Mouse (Mus musculus): Measurements from ENCODE around the gene Olfr750. TPM values are rescaled to one million over a fixed set of nuclear protein-coding genes. Genes with fewer than 3 reads are reported as not detected.

Olfr750 gene
- total RNA-seq, 2 experiments from 2014 or later: not detected

DNA sequence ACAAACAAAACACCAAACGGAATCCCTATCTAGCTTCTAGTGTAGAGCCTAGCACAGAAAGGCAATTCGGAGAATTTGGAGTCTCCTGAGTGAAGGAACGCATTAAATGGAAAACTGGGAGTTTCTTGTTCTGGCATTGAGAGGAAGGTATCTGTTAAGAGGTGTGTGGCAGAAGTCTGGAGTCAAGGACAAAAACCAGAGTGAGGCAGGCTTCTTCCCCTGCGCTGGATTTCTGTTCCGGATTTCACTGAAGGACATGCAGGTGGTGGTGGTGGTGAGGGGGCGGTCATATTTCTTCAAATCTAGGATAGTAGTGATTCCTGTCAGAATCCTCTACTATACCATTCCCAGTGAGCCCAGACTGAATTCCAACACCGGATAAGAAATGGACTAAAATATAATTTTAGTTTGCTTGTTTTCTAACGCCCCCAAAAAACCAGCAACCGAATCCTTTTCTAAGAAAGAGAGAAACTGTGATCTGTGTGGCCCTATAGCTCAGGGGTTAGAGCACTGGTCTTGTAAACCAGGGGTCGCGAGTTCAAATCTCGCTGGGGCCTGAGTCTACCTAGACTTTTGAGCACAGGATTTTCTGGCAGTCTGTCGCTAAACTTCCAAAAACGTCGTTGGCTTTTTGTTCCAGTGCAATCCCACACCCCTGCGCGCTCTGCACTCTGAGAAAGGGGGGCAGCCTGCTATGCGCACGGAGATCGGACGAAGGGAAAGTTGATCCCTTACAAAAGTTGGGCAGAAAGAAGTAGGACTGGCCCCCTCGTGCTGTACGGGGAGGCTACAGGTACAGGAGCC lies 14.1 kb upstream of the Olfr750 start:
- peak; percentile 88 for DNase-seq (ENCODE audit: low spot score)

- no peak for DNase-seq (ENCODE audit: low spot score)
Measured at GRCm38 (mm10) chr14:51087762-51088161, 13.5 kb upstream of the Olfr750 start.

DNA sequence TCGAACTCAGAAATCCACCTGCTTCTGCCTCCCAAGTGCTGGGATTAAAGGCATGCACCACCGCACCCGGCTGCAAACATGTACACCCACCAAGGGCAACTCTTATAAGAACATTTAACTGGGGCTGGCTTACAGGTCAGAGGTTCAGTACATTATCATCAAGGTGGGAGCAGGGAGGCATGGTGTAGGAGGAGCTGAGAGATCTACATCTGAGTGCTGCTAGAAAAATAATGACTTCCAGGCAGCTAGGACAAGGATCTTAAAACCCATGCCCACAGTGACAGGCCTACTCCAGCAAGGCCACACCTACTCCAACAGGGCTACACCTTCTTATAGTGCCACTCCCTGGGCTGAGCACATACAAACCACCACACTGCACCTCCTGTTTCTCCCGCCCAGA lies 11.7 kb upstream of the Olfr750 start:
- DNase-seq (ENCODE audit: low spot score): no peak

- no peak for DNase-seq (ENCODE audit: low spot score)
Measured at GRCm38 (mm10) chr14:51085086-51085485, 10.9 kb upstream of the Olfr750 start.

- no peak for DNase-seq (ENCODE audit: low spot score)
Measured at GRCm38 (mm10) chr14:51083805-51084204, 9.6 kb upstream of the Olfr750 start.

DNA sequence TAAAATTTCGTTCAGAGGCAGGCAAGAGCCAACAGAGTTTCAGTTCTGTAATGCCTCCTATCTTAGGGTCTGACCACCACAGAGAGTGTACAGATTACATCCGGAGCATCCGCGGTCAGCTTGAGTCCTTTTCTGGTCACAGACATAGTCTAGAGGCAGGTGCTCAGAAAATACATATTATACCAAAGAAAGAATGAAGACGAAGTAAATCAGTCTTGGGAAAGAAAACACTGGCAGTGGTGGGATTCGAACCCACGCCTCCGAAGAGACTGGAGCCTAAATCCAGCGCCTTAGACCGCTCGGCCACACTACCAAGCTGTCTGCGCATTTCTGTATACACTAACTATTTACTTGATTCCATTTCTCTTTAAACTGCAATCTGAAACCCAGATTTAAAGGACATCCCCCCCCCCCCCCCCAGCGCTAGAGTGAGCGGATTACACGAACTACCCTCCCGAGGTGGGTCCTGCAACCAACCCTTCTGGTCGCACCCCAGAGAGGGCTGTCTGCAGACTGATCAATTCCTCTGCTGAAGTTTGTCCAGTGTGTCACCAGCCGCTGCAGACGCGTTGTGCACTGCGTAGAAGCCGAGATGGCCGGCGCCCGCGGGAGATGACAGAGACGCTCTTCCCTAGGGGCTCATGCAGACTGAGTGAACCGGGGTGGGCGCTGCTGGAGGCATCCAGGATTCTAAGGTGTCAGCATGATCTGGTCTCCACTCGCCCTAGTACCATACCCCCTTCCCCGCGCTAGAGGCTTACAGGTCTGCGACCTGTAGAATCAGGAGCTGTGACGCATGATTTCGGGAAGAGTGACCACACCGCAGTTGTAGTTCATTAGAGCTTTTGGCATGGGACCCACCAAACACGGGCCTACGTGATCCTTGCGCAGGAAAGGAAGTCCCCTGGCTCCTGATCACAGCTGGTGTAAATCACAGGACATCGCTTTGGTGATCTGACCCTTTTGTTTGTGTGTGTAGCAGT lies 8.7 kb upstream of the Olfr750 start:
- peak; percentile 73 for DNase-seq (ENCODE audit: low spot score)

- DNase-seq (ENCODE audit: low spot score): no peak
Measured at GRCm38 (mm10) chr14:51081035-51081434, 6.8 kb upstream of the Olfr750 start.

DNA sequence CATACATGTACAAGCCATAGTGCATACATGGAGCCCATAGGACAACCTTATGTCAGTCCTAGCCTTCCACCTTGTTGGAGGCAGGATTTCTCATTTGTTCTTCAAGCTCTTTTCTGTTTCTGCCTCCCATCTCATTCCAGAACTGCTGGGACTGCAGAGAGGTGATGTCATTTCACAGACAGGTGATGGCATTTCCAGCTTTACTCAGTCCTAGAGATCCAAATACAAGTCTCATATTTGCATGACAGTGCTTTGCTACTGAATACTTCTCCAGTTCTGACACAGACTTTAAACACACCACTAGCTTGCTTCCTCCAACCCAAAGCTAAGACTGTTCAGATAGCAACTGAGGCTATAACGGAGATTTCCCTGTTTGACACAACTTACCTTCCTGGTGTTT lies 4.9 kb upstream of the Olfr750 start:
- no peak for DNase-seq (ENCODE audit: low spot score)

- DNase-seq (ENCODE audit: low spot score): no peak
Measured at GRCm38 (mm10) chr14:51069617-51070016, 4.6 kb downstream of the Olfr750 start.

DNA sequence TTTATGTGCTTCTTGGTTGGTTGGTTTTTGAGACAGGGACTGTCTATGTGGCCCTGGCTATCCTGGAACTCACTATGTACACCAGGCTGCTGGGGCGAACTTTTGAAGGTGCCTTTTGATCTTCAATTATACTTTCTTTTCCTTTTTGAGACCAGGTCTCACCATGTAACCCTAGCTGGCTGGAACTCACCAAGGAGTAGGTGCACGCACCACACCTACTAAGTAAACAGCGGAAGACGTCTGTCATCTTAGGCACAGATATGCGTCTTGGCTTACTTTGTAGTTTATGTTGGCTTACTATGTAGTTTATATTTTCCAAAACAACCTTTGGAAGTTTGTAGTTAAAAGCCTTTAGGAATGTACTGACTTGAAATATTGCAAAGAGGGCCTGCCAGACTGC lies 5.3 kb downstream of the Olfr750 start:
- DNase-seq (ENCODE audit: low spot score): no peak

- DNase-seq (ENCODE audit: low spot score): no peak
Measured at GRCm38 (mm10) chr14:51060761-51061160, 13.5 kb downstream of the Olfr750 start.

GRCm38 (mm10) chr14:51057401-51057831 lies 16.8 kb downstream of the Olfr750 start, which contains the start of gene Rnase12:
TSS of gene Rnase12 (minus strand) at chr14:51057661.
- no peak for DNase-seq (ENCODE audit: low spot score)

DNA sequence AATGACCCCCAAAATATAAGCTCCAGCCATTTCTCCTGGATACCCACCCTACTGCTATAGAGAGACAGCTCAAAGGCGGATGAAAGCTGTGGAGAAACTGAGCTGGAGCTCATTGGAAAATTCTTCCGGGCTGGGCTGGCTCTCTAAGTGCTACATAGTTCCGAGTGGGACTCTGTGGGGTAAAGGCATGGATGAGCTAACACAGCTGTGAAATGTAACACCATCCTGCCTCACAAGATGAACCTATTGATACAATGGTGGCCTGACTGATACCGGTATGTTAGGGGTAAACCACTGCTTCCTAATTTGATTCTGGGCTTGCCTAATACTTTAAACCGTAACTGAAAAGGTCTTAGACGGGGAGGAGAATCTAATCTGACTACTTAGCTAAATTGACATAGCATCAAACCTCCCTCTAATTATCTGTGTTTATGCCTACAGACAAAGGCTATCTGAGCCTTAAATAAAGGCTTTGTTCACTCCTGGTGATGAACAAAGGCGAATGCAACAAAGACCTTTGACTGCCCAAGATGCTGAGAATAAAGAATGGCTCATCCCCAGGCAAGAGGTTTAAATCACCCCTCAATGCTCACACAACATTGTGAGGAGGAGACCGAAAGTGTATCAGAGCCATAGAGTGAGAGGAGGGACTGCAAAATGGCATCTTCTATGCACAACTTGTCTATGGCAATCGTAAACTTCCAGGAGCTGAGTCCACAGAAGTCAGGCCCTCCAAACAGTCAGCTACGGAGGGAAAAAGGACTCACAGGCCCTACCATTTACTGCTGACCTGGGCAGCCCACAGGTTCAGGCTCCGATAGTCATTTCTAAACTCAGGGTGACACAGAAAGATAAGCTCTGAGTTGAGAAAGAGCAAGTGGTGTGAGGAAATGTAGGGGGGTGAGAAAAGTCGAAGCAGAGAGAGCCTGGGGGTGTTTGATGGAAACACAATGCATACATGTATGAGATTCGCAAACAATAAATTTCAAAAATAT lies 19.7 kb downstream of the Olfr750 start:
- no peak for DNase-seq (ENCODE audit: low spot score)

DNA sequence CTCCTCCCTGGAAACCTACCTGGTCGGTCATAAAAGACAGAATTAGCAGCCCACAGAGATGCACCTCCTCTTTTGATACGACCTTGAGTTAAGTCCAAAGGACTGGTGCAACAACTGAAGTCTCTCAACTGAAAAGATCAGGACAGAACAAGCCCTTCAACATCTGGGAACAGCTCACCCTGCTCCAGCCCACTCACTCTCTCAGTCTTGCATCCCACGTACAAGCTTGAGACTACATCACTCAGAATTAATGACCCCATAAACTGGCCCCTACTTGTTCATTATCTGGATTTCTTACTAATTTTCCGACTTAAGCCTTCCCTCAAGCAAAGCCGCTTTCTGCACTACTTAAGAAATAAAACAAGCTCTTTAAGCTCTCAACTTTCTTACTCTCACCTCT lies 21.1 kb downstream of the Olfr750 start:
- DNase-seq (ENCODE audit: low spot score): no peak

GRCm38 (mm10) chr14:51051941-51052340 lies 22.3 kb downstream of the Olfr750 start:
- DNase-seq (ENCODE audit: low spot score): no peak

DNA sequence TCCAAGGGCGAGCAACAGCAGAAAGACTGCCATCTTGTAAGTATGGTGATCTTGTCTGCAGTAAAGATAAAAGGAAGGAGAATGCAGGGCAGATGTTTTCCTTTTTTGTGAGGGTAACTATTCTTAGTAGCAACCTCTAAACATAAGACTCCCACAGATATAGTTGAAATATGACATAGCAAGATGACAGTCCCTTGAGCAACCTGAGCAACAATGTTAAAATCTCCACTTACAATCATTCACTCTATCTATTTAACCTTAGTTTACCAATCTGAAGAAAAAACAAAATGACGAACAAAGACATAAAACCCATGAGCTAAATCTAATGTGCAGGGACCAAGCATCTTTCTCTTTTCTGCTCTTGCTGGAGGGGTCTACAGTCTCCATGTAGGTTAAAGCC lies 24.2 kb downstream of the Olfr750 start, which contains the start of gene Rnase11:
TSS of gene Rnase11 (minus strand) at position 101 of the 400 bp plus-strand sequence.
- DNase-seq (ENCODE audit: low spot score): no peak

GRCm38 (mm10) chr14:51047846-51048245 lies 26.4 kb downstream of the Olfr750 start:
- no peak for DNase-seq (ENCODE audit: low spot score)

DNA sequence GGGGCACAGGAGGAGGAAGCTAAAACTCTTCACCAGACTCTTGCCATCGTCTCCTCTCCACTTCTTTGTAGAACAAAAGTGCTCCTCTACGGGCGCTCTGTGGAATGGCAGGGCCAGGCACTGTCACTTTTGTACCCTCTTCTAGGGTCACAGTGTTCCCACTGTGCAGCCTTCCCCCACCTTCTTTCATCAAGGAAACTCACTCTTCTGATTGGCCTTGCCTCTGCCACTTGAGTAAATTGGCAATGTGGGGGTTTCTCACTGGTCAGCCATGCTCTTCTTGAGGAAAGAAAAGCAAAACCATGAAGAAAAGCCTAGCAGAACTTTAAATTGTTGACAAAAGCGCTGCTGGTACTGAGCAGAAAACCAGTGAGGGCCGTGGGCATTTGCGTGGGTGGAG lies 32.5 kb downstream of the Olfr750 start, which contains the start of gene Rnase9:
TSS of gene Rnase9 (minus strand) at position 101 of the 400 bp plus-strand sequence.
- DNase-seq (ENCODE audit: low spot score): no peak

- DNase-seq (ENCODE audit: low spot score): no peak
Measured at GRCm38 (mm10) chr14:51036214-51036613, 38.0 kb downstream of the Olfr750 start.

DNA sequence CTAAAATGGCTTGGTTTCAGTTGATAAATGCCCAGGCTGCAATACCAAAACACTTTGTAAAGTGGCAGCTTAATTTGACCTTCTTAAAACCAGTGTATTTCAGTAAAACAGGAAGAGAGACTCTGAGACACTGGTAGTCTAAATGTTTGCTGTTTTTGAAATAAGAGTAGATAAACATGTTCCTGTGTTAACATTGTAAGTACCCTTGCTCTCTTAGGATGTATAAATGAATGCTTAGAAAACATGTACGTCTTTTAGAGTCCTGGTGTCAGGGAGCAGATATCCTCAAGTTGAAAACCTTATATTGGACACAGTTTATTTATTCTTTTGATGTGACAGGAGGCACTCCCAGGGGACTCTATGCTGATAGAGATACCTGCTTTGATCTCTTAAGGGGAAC lies 39.0 kb downstream of the Olfr750 start:
- no peak for DNase-seq (ENCODE audit: low spot score)

Data from gastrocnemius, adult 18-20 months (tissue).